Mouse (Mus musculus) testis, adult 2 months (tissue): ENCODE data around the gene Trpm1. TPM values are rescaled to one million over a fixed set of nuclear protein-coding genes. Genes with fewer than 3 reads are reported as not detected.

Experiments
- H3K27ac ChIP-seq: fragments of 200-500 bp; 2 replicates; pipeline ENCODE4 v1.5.1; 2012; ENCODE audit warnings: low read depth, low read length; ENCODE audit not compliant: control insufficient read depth, insufficient read depth
- H3K27me3 ChIP-seq: fragments of 200-500 bp; 2 replicates; pipeline ENCODE4 v1.6.1; 2012; ENCODE audit warnings: mild to moderate bottlenecking, low read length, moderate library complexity; ENCODE audit not compliant: control insufficient read depth, insufficient read depth
- H3K36me3 ChIP-seq: fragments of 200-500 bp; 2 replicates; pipeline ENCODE4 v1.6.1; 2012; ENCODE audit warnings: mild to moderate bottlenecking, low read length; ENCODE audit not compliant: control insufficient read depth, insufficient read depth
- H3K4me1 ChIP-seq: fragments of 200-500 bp; 2 replicates; pipeline ENCODE4 v1.6.1; 2012; ENCODE audit warnings: low read length; ENCODE audit not compliant: control insufficient read depth, insufficient read depth
- H3K4me3 ChIP-seq: fragments of 200-500 bp; 2 replicates; pipeline ENCODE4 v1.5.1; 2012; ENCODE audit warnings: low read depth, mild to moderate bottlenecking, low read length, moderate library complexity, mixed read lengths; ENCODE audit not compliant: control insufficient read depth
- CTCF ChIP-seq: fragments of 200-500 bp; IDR thresholded peaks from 2 replicates; pipeline ENCODE4 v1.5.1; 2012; ENCODE audit warnings: low read depth, mild to moderate bottlenecking, inconsistent platforms, low read length, moderate library complexity; ENCODE audit not compliant: control insufficient read depth, insufficient read depth, insufficient replicate concordance
- POLR2A ChIP-seq: fragments of 200-500 bp; IDR thresholded peaks from 2 replicates; pipeline ENCODE4 v1.6.1; 2012; ENCODE audit warnings: low read depth, mild to moderate bottlenecking, inconsistent platforms, low read length, moderate library complexity; ENCODE audit not compliant: control insufficient read depth
- polyA plus RNA-seq: library from polyadenylated mRNA; depleted of rRNA; stranded (reverse); fragments of >200 nt; gene quantifications from 2 replicates; pipeline ENCODE4 v1.2.3, GENCODE M21; 2012

The Trpm1 gene
- polyA plus RNA-seq, 1 experiment = 2.1 TPM

DNA sequence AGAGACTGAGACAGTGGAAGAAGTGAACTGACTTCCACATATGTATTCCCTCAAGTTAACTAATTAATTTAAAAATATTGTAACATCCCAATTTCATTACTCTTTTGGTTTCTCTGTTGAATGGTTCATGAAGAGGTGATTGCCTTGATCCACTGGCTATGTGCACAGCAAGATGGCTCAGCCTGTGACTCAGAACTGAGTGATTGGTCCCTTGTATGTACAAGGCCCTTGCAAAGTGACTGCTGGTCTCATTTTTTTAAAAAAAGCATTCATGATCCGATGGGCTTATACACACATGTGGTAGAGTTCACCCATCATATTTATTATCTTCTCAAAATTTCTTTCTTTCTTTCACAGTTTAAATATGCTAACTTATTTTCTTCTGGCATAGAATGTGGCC is 124.9 kb downstream of the Trpm1 start:
- H3K4me3 ChIP-seq = no peak overlapping the region
- no peaks in the 10 kb centered on the region for H3K4me1 ChIP-seq
- TF ChIP-seq CTCF (no peak), POLR2A (no peak)
- H3K27ac ChIP-seq = no peak overlapping the region
- H3K36me3 ChIP-seq = no peaks in the 10 kb centered on the region
- no peaks in the 10 kb centered on the region for H3K27me3 ChIP-seq

DNA sequence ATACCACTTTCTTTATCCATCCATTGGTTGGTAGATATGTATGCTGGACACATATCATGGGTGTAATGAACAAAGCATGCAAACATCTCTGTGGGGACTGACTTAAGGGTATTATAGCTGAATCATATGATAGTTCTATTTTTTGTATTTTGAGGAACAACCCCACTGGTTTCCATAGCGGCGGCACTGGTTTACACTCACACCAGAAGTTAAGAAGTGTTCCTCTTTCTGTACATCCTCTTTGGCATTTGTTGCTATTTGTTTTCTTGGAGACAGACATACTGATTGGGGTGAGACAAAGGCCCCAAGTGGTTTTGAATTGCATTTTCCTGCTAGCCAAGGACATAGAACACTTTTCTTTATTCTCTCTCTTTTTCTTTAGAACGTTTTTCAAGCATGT is 125.9 kb downstream of the Trpm1 start:
- H3K36me3 ChIP-seq = no peaks in the 10 kb centered on the region
- H3K27ac ChIP-seq = no peak overlapping the region
- TF ChIP-seq CTCF = no peak
- no peak for TF ChIP-seq POLR2A
- H3K4me3 ChIP-seq = no peak overlapping the region
- no peaks in the 10 kb centered on the region for H3K4me1 ChIP-seq
- H3K27me3 ChIP-seq = no peaks in the 10 kb centered on the region

DNA sequence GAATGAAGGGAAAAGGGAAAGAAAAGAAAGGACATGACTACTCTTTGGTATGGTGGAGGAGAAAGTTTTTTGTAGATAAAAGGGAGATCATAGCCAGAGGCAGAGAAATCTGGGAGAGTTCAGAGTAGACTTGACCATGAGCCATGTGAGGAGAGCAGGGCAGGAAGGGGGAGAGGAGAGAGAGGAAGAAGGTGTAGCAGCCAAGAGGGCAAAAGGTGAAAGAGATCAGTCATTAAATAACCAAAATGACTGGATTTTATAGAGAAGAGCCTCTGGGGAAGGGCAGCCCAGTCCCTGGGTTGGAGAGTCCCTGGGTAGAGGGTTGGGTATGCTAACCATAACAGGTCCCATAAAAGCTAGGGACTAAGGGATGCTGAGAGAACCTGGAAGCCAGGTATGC is 132.9 kb downstream of the Trpm1 start:
- H3K27me3 ChIP-seq = no peaks in the 10 kb centered on the region
- H3K4me1 ChIP-seq = peaks cover 2% of the 10 kb centered on the region; the same call in 1 of the 2 replicates
- peak overlapping the region; percentile 5; the same call in 1 of the 2 replicates for H3K27ac ChIP-seq
- H3K36me3 ChIP-seq = no peaks in the 10 kb centered on the region
- TF ChIP-seq POLR2A (no peak), CTCF (no peak)
- peak overlapping the region; percentile 96; the same call in 1 of the 2 replicates for H3K4me3 ChIP-seq

DNA sequence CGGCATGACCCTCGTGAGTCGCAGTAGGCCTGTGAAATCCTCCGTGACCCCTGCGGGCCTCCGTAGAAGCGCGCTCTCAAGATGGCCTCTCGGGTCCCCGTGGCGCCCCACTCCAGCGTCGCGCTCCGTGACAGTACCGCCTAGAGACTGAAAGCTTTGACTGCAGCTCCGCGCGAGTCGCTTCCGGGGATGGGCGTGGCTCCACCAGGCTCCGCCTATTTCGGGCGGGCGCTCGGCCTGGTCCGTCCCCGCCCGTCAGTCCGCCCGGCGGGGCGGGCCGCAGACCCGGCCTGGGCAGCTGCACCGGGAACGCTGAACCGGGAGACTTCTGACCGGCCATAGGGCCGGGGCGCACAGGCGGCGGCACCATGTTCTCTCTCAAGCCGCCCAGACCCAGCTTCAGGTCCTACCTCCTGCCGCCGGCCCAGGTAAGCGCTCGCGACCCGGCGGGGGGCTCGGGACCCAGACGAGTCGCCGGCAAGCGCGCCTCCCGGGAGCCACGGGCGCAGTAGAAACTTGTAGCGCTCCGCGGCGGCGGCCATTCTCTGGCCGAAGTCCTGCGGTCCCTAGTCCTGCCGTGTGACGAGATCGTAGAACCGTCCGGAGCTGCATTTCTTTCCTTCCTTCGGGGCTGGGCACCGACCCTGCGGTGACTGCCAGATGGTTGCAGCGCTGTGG is 133.9 kb downstream of the Trpm1 start, which contains the start of gene Mtmr10:
Gene Mtmr10, plus strand, starts transcription at position 240 of the 678 bp plus-strand sequence.
- H3K36me3 ChIP-seq = no peaks in the 10 kb centered on the region
- peak; percentile 56 for TF ChIP-seq POLR2A
- no peak for TF ChIP-seq CTCF
- H3K4me1 ChIP-seq = peaks cover 2% of the 10 kb centered on the region; the same call in 1 of the 2 replicates
- H3K4me3 ChIP-seq = peak within 1 kb of the TSS; percentile 96
- peak within 1 kb of the TSS; percentile 78 for H3K27ac ChIP-seq
- H3K27me3 ChIP-seq = no peaks in the 10 kb centered on the region

DNA sequence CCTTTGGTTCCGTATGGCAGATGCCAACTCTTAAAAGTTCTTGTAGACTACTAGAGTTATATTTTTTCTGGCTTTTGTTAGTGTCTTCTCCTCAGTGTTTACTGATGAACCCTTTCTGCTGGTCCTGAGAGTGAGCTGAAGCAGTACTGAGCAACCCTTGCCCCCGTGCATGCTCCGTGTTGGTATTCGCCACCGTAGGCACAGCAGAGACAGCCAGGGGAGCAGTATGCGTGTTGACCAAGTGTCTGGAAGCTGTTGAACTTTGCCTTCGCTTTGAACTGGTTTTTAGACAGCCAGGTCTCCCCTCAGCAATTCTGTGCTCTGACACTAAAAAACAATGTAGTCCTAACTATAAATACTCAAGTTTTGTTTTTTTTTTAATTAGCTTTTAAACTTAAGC is 135.8 kb downstream of the Trpm1 start:
- Histone ChIP-seq H3K36me3 (no peaks in the 10 kb centered on the region), H3K4me1 (peaks cover 2% of the 10 kb centered on the region; the same call in 1 of the 2 replicates), H3K27ac (no peak overlapping the region), H3K4me3 (no peak overlapping the region), H3K27me3 (no peaks in the 10 kb centered on the region)
- TF ChIP-seq CTCF = no peak
- TF ChIP-seq POLR2A = no peak

DNA sequence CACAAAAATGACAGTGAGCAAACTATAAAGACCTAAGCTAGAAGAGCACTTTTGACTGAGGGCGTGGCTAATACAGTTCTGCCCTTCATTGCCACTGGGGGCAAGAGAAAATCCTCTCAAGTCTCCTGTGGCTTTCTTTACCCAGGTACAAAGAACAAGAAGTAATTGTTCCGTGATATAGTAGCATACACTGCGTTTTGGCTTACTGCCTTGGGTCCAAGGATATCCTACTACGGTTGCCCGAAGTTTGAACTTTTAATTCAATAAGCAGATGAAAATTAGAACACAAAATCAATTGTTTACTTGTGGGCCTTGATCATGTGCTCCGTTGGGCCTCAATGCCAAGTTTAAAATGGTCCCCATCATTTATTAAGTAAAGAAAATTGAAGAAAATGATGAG is 136.8 kb downstream of the Trpm1 start:
- Histone ChIP-seq H3K27ac (no peak overlapping the region), H3K4me3 (no peak overlapping the region), H3K4me1 (peaks cover 2% of the 10 kb centered on the region; the same call in 1 of the 2 replicates), H3K27me3 (no peaks in the 10 kb centered on the region), H3K36me3 (no peaks in the 10 kb centered on the region)
- TF ChIP-seq POLR2A (no peak), CTCF (no peak)

DNA sequence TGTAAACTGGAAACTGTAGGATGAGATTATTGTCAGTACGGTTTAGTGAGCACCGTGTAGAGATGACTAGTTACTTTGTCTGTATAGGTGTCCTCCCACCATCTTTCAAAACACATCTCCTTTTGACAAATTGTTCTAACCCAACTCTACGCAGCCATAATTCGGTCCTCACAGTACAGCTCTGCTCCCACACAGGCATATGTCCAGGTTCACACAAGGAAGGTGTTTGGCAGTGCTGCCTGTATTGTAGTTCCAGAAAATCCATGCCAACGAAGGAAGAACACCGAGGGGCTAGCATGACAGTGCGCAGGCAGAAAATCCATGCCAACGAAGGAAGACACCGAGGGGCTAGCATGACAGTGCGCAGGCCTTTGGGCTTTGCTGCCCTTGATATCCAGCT is 138.1 kb downstream of the Trpm1 start:
- H3K36me3 ChIP-seq = no peaks in the 10 kb centered on the region
- TF ChIP-seq POLR2A (no peak), CTCF (no peak)
- H3K27ac ChIP-seq = no peak overlapping the region
- H3K4me3 ChIP-seq = no peak overlapping the region
- no peaks in the 10 kb centered on the region; the same call in 1 of the 2 replicates for H3K4me1 ChIP-seq
- H3K27me3 ChIP-seq = no peaks in the 10 kb centered on the region
